9 mouse cellular contexts compared by ENCODE assay signal in the genomic region with DNA sequence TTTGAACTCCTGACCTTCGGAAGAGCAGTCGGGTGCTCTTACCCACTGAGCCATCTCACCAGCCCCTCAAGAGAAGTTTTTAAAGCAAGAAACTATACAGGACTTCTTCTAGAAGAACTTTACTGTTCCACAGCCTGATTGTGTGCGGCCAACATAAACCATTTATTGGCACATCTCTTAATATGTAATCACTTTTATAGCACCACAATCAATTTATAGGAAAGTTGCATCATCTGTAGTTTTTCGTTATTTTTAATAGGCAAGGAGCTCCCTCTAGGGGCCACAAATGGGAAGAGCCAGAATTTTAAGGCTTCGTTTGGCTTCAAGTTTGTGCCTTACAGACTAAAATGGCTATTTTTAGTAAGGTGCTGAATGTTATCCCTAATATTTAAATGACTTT. TPM values are rescaled to one million over a fixed set of nuclear protein-coding genes. Genes with fewer than 3 reads are reported as not detected.
DNase-seq lines count a peak whose midpoint lies in the region; ATAC-seq and TF ChIP-seq lines count a peak whose summit lies in the region.
"Had no signal": no experiment of that assay in that cellular context is flagged by ENCODE, and none has a peak within 500 bp of the region (broad histone marks: within the 10 kb centered on the region; RNA-seq: fewer than 3 reads in every experiment).

No protein-coding gene starts in this region.

- peaks cover 9% of the 10 kb centered on the region; the same call in 1 of the 2 replicates for H3K36me3 ChIP-seq in forebrain, postnatal 0 days (ENCODE audit: insufficient read depth)
- peaks cover 11% of the 10 kb centered on the region for H3K36me3 ChIP-seq in forebrain, embryonic 12.5 days (replicated peaks)
- H3K36me3 ChIP-seq in liver, embryonic 14.5 days (replicated peaks; ENCODE audit: control insufficient read depth, insufficient read depth, low read depth) = peaks cover 3% of the 10 kb centered on the region
- peaks cover 10% of the 10 kb centered on the region for H3K36me3 ChIP-seq in E14TG2a.4 (ENCODE audit: insufficient read depth, low read length)

- 55% methylated on average over 5 of the region's 5 CpGs for WGBS in forebrain, postnatal 0 days
- 65% methylated on average over 5 of the region's 5 CpGs for WGBS in forebrain, embryonic 12.5 days
- 51% methylated on average over 5 of the region's 5 CpGs for WGBS in liver, embryonic 14.5 days (ENCODE audit: insufficient replicate concordance)

- no peak overlapping the region for H3K9ac ChIP-seq in forebrain, postnatal 0 days
- no peak overlapping the region for H3K9ac ChIP-seq in forebrain, embryonic 12.5 days
- no peak overlapping the region for H3K9ac ChIP-seq in liver, embryonic 14.5 days (replicated peaks)
- H3K9ac ChIP-seq: lung, embryonic 15.5 days had no signal

- ATAC-seq in forebrain, postnatal 0 days = peak; percentile 16; the same call in 1 of the 2 replicates
- ATAC-seq in forebrain, embryonic 12.5 days (ENCODE audit: low FRiP score) = no peak
- no peak for ATAC-seq in liver, embryonic 14.5 days (ENCODE audit: insufficient read depth)
- ATAC-seq in granulocyte monocyte progenitor cell, adult 5-6 weeks (replicated peaks; ENCODE audit: poor library complexity, severe bottlenecking) = peak; percentile 48; the same call in 1 of the 2 replicates

- TF ChIP-seq EP300 in liver, embryonic 14.5 days (IDR thresholded peaks at IDR 0.05; ENCODE audit: low read depth) = no peak

- intact Hi-C loops in left cerebral cortex, postnatal 10 days (cut with DNase I) = no loop called here

- peak; percentile 60 for DNase-seq in forebrain, postnatal 0 days
- no peak for DNase-seq in liver, embryonic 14.5 days (ENCODE audit: low read depth in 3 of 3, low spot score in 3 of 3)
- DNase-seq in liver = no peak
- no peak for DNase-seq in neural tube, embryonic 10.5 days (ENCODE audit: extremely low spot score, low spot score)
- no peak for DNase-seq in left cerebral cortex, postnatal 10 days (ENCODE audit: extremely low spot score in 1 of 2, low spot score in 2 of 2)

- TF ChIP-seq CTCF in forebrain, postnatal 0 days (IDR thresholded peaks at IDR 0.05; ENCODE audit: low read depth) = peak; percentile 71
- peak; percentile 57; the same call in 1 of the 2 replicates for TF ChIP-seq CTCF in liver, embryonic 14.5 days (IDR thresholded peaks at IDR 0.05; ENCODE audit: low read depth)
- TF ChIP-seq CTCF in E14TG2a.4 (conservative IDR thresholded peaks at IDR 0.05; ENCODE audit: low read length) = peak; percentile 58

- H3K4me2 ChIP-seq in forebrain, postnatal 0 days (ENCODE audit: low read depth) = no peak overlapping the region
- H3K4me2 ChIP-seq in forebrain, embryonic 12.5 days = no peak overlapping the region
- H3K4me2 ChIP-seq in liver, embryonic 14.5 days (ENCODE audit: low read depth) = no peak overlapping the region
- H3K4me2 ChIP-seq: lung, embryonic 15.5 days had no signal

- no peaks in the 10 kb centered on the region for H3K27me3 ChIP-seq in forebrain, postnatal 0 days (ENCODE audit: insufficient read depth, low read length)
- no peaks in the 10 kb centered on the region for H3K27me3 ChIP-seq in forebrain, embryonic 12.5 days
- H3K27me3 ChIP-seq in liver, embryonic 14.5 days (ENCODE audit: control insufficient read depth, insufficient read depth, low read length) = no peaks in the 10 kb centered on the region
- no peaks in the 10 kb centered on the region for H3K27me3 ChIP-seq in E14TG2a.4 (ENCODE audit: insufficient read depth, low read length)
- H3K27me3 ChIP-seq: lung, embryonic 15.5 days had no signal

- H3K4me1 ChIP-seq in forebrain, postnatal 0 days (ENCODE audit: insufficient read depth) = no peaks in the 10 kb centered on the region
- H3K4me1 ChIP-seq in forebrain, embryonic 12.5 days = peaks cover under 1% of the 10 kb centered on the region; the same call in 1 of the 2 replicates
- H3K4me1 ChIP-seq in liver, embryonic 14.5 days (replicated peaks; ENCODE audit: control insufficient read depth in 2 of 2, insufficient read depth in 2 of 2, low read length in 1 of 2) = no peaks in the 10 kb centered on the region
- no peaks in the 10 kb centered on the region for H3K4me1 ChIP-seq in E14TG2a.4 (replicated peaks; ENCODE audit: low read depth, low read length)
- H3K4me1 ChIP-seq: lung, embryonic 15.5 days had no signal

- no peak overlapping the region for H3K27ac ChIP-seq in forebrain, postnatal 0 days (ENCODE audit: low read depth, low read length)
- no peak overlapping the region for H3K27ac ChIP-seq in forebrain, embryonic 12.5 days
- no peak overlapping the region for H3K27ac ChIP-seq in liver, embryonic 14.5 days
- H3K27ac ChIP-seq: lung, embryonic 15.5 days had no signal

- H3K9me3 ChIP-seq in forebrain, postnatal 0 days (ENCODE audit: low read length) = no peaks in the 10 kb centered on the region
- no peaks in the 10 kb centered on the region for H3K9me3 ChIP-seq in forebrain, embryonic 12.5 days
- no peaks in the 10 kb centered on the region for H3K9me3 ChIP-seq in liver, embryonic 14.5 days (ENCODE audit: control insufficient read depth, low read length)
- no peaks in the 10 kb centered on the region for H3K9me3 ChIP-seq in E14TG2a.4 (ENCODE audit: low read length)
- H3K9me3 ChIP-seq: lung, embryonic 15.5 days had no signal

- H3K4me3 ChIP-seq in forebrain, postnatal 0 days (ENCODE audit: low read depth, low read length) = no peak overlapping the region
- no peak overlapping the region for H3K4me3 ChIP-seq in forebrain, embryonic 12.5 days (replicated peaks)
- no peak overlapping the region for H3K4me3 ChIP-seq in liver, embryonic 14.5 days (ENCODE audit: insufficient read depth in 1 of 2, low read depth in 2 of 2, low read length in 2 of 2)
- no peak overlapping the region for H3K4me3 ChIP-seq in E14TG2a.4 (replicated peaks; ENCODE audit: low read length)
- H3K4me3 ChIP-seq: lung, embryonic 15.5 days had no signal

RNA-seq across cellular contexts. Expression of gene Apip, which starts 11.0 kb away (rescaled TPM):
- total RNA-seq in forebrain, postnatal 0 days (2014; rRNA removed) = 17.0 and 28.5 TPM in 2 replicates
- 34.7 and 35.3 TPM in 2 replicates for polyA plus RNA-seq in forebrain, postnatal 0 days (2015; fragmentation: Nextera tagmentation; extraction: Ambion mirVana)
- polyA plus RNA-seq in forebrain, embryonic 12.5 days (2016; fragmentation: Nextera tagmentation; extraction: Ambion mirVana) = 43.0 and 48.7 TPM in 2 replicates
- polyA plus RNA-seq in liver, embryonic 14.5 days (2012; rRNA removed) = 14.8 and 24.4 TPM in 2 replicates
- polyA plus RNA-seq in liver, embryonic 14.5 days (2014; fragmentation: Nextera tagmentation; extraction: Ambion mirVana) = 45.1 and 46.0 TPM in 2 replicates
- 38.1 and 47.7 TPM in 2 replicates for total RNA-seq in granulocyte monocyte progenitor cell, adult 5-6 weeks (2014; fragmentation: Nextera tagmentation)
- 31.8 and 38.2 TPM in 2 replicates for total RNA-seq in granulocyte monocyte progenitor cell, adult 5-6 weeks (2017)
- total RNA-seq in left cerebral cortex, postnatal 10 days (2021) = 10 to 100 TPM; 29.8 to 29.9 TPM

RNA-seq across cellular contexts. Expression of gene Pdhx, which starts 11.1 kb away (rescaled TPM):
- total RNA-seq in forebrain, postnatal 0 days (2014; rRNA removed) = 48.8 and 49.8 TPM in 2 replicates
- 57.2 and 65.1 TPM in 2 replicates for polyA plus RNA-seq in forebrain, postnatal 0 days (2015; fragmentation: Nextera tagmentation; extraction: Ambion mirVana)
- 47.8 and 48.9 TPM in 2 replicates for polyA plus RNA-seq in forebrain, embryonic 12.5 days (2016; fragmentation: Nextera tagmentation; extraction: Ambion mirVana)
- polyA plus RNA-seq in liver, embryonic 14.5 days (2012; rRNA removed) = 11.7 and 16.0 TPM in 2 replicates
- polyA plus RNA-seq in liver, embryonic 14.5 days (2014; fragmentation: Nextera tagmentation; extraction: Ambion mirVana) = 23.1 and 23.8 TPM in 2 replicates
- total RNA-seq in granulocyte monocyte progenitor cell, adult 5-6 weeks (2014; fragmentation: Nextera tagmentation) = 18.8 and 19.9 TPM in 2 replicates
- total RNA-seq in granulocyte monocyte progenitor cell, adult 5-6 weeks (2017) = 25.5 and 47.9 TPM in 2 replicates
- 10 to 100 TPM; 69.4 to 70.6 TPM for total RNA-seq in left cerebral cortex, postnatal 10 days (2021)

Comparison
In these comparisons a context has a peak if more than half of its experiments do, and no peak if none do; other contexts are left out.
1. ATAC-seq: peak in forebrain, postnatal 0 days (single experiment) and granulocyte monocyte progenitor cell, adult 5-6 weeks (single experiment); none in forebrain, embryonic 12.5 days (single experiment) and liver, embryonic 14.5 days (single experiment).
2. Peak in every context shown above with its lines, with median percentiles within 50 percentile points of each other: CTCF ChIP-seq.